Mouse (Mus musculus) cortical plate, adult 2 months (tissue): ENCODE results near the gene Cdk17.

ENCODE experiments used
- CTCF ChIP-seq: fragments of 200-500 bp; IDR thresholded peaks from 2 replicates; pipeline ENCODE4 v1.5.1; 2011; ENCODE audit warnings: mild to moderate bottlenecking, control low read depth, low read length; ENCODE audit not compliant: insufficient read depth; ENCODE audit errors: extremely low read depth
- POLR2A ChIP-seq: fragments of 200-500 bp; IDR thresholded peaks from 2 replicates; pipeline ENCODE4 v1.6.1; 2011; ENCODE audit warnings: mild to moderate bottlenecking, low read length, control low read depth; ENCODE audit not compliant: insufficient read depth; ENCODE audit errors: extremely low read depth

DNA sequence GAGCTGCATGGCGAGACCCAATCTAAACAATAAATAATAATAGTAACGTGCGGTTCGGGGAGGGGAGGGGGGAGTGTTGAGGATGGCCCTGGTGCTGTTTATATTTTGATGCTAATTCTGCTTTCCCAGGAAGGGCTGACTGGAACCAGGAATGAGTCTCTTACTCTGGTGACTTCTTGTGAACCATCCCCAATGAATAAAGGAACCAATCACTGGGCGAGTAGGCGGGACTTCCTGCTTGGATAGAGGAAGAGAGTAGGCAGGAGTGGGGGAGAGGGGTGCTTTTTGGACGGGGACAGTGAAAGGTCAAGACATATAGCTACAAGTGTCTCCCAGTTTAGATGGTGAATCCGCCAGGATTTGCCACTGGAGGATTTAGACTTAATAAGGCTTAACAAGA lies 117.7 kb downstream of the Cdk17 start:
- TF ChIP-seq CTCF (no peak), POLR2A (no peak)
